Mouse (Mus musculus) lung, postnatal 0 days (tissue): ENCODE data around the gene Rgs6. TPM values are rescaled to one million over a fixed set of nuclear protein-coding genes. Genes with fewer than 3 reads are reported as not detected.

ENCODE experiments used
- ATAC-seq: fragments of 200-750 bp; cut with Nextera tagmentation; 2 replicates; pipeline ENCODE4 v1.8.0; 2017; ENCODE audit warnings: moderate library complexity
- DNase-seq: peaks from one replicate; pipeline ENCODE4 v3.0.0-alpha.2; 2016; ENCODE audit warnings: low spot score
- H3K27ac ChIP-seq: fragments of 300-500 bp; sonication (generic); 2 replicates; pipeline ENCODE4 v1.5.1; 2014; ENCODE audit warnings: antibody characterized with exemption, mild to moderate bottlenecking, low read length, mixed read lengths
- H3K27me3 ChIP-seq: fragments of 300-500 bp; sonication (generic); replicated peaks from 2 replicates; pipeline ENCODE4 v1.6.1; 2014; ENCODE audit warnings: low read length, mixed read lengths; ENCODE audit not compliant: insufficient read depth
- H3K36me3 ChIP-seq: fragments of 300-500 bp; sonication (generic); 2 replicates; pipeline ENCODE4 v1.6.1; 2014; ENCODE audit warnings: low read length, mixed read lengths; ENCODE audit not compliant: insufficient read depth
- H3K4me1 ChIP-seq: fragments of 300-500 bp; sonication (generic); 2 replicates; pipeline ENCODE4 v1.6.1; 2014; ENCODE audit warnings: antibody characterized with exemption, low read depth, low read length, mixed read lengths; ENCODE audit not compliant: insufficient read depth
- H3K4me2 ChIP-seq: fragments of 300-500 bp; sonication (generic); replicated peaks from 2 replicates; pipeline ENCODE4 v1.6.1; 2014; ENCODE audit warnings: low read depth, mild to moderate bottlenecking, low read length, moderate library complexity, mixed read lengths
- H3K4me3 ChIP-seq: fragments of 300-500 bp; sonication (generic); 2 replicates; pipeline ENCODE4 v1.5.1; 2014; ENCODE audit warnings: low read depth, low read length
- H3K9ac ChIP-seq: fragments of 300-500 bp; sonication (generic); replicated peaks from 2 replicates; pipeline ENCODE4 v1.6.1; 2014; ENCODE audit warnings: low read depth, mild to moderate bottlenecking
- H3K9me3 ChIP-seq: fragments of 300-500 bp; sonication (generic); 2 replicates; pipeline ENCODE4 v1.6.1; 2016; ENCODE audit warnings: low read length, mixed read lengths
- CTCF ChIP-seq: IDR thresholded peaks from 2 replicates; pipeline ENCODE4 v1.5.1; 2016; ENCODE audit warnings: antibody characterized with exemption, mild to moderate bottlenecking
- EP300 ChIP-seq: IDR thresholded peaks from 2 replicates; pipeline ENCODE4 v1.6.1; 2016; ENCODE audit warnings: antibody characterized with exemption, mild to moderate bottlenecking, control low read depth
- WGBS: fragments of 180-500 bp; shearing (Covaris S2); extraction: QIAGEN DNeasy Blood & Tissue Kit; methylation state at CpG from one replicate; pipeline ENCODE4 v1.1.7; 2014; 5-methylcytosine and 5-hydroxymethylcytosine counted together
- polyA plus RNA-seq: library from polyadenylated mRNA; unstranded; fragments of >200 nt; fragmentation: Nextera tagmentation; extraction: Ambion mirVana; gene quantifications from 2 replicates; pipeline ENCODE4 v1.2.1, GENCODE M21; 2015

Rgs6 gene
- polyA plus RNA-seq, 1 experiment from 2014 or later, result 2.6 TPM

- peak overlapping the region; percentile 43 for H3K4me3 ChIP-seq
- peak overlapping the region; percentile 91 for H3K4me2 ChIP-seq
- H3K9me3 ChIP-seq, result no peaks in the 10 kb centered on the region
- no peak overlapping the region for H3K9ac ChIP-seq
- H3K27ac ChIP-seq, result no peak overlapping the region
- no peak for ATAC-seq
- H3K4me1 ChIP-seq, result peaks cover 7% of the 10 kb centered on the region; the same call in 1 of the 2 replicates
- TF ChIP-seq CTCF (no peak), EP300 (no peak)
- no peaks in the 10 kb centered on the region for H3K36me3 ChIP-seq
- WGBS, result 19% methylated on average over 20 of the region's 20 CpGs
- H3K27me3 ChIP-seq, result peaks cover 18% of the 10 kb centered on the region; the same call in 1 of the 2 replicates
- no peak for DNase-seq
Measured at GRCm38 (mm10) chr12:82617682-82618370, 29.7 kb downstream of the Rgs6 start.

DNA sequence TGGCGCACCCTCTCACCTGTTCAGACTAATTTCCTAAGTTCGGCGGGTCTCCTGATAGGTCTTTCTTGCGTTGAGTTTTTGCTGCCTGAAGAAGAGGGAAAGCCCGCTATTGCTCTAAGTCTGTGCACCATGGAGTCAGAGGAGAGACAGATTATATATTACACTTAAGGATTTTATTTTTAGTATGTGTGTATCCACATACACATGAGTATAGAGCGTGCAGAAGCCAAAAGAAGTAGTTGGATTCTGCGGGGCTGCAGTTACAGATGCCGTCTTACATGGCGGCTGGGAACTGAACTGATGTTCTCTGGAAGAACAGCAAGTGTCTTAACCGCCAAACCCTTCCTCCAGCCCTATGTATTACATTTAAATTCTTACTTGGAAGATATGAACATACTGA is 52.3 kb downstream of the Rgs6 start:
- DNase-seq, result no peak
- Histone ChIP-seq H3K4me1 (no peaks in the 10 kb centered on the region), H3K36me3 (no peaks in the 10 kb centered on the region), H3K9me3 (no peaks in the 10 kb centered on the region), H3K27me3 (no peaks in the 10 kb centered on the region), H3K9ac (no peak overlapping the region), H3K4me3 (no peak overlapping the region), H3K27ac (no peak overlapping the region), H3K4me2 (no peak overlapping the region)
- 87% methylated on average over 10 of the region's 10 CpGs for WGBS
- TF ChIP-seq EP300, result no peak
- TF ChIP-seq CTCF, result no peak
- ATAC-seq, result no peak

DNA sequence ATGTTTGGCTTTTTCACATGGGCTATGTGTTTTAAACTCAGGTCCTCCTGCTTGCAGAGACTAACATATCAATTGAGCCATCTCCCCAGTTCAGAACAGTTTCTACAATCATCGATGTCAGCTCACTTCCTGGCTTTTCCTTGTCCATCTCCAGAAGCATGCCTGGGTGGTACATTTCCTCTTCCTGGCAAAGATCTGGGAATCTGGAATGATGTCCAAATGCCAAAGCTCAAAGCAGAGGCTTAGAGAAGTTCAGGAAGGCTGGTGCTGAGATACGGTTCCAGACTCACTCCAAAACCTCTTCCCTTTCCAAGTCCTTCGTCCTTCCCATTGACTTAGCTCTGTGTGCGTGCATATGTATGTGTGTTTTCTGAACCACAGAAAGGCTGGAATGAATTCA is 59.8 kb downstream of the Rgs6 start:
- Histone ChIP-seq H3K27ac (no peak overlapping the region), H3K36me3 (no peaks in the 10 kb centered on the region), H3K4me3 (no peak overlapping the region), H3K9me3 (no peaks in the 10 kb centered on the region), H3K4me1 (no peaks in the 10 kb centered on the region), H3K9ac (no peak overlapping the region), H3K4me2 (no peak overlapping the region), H3K27me3 (no peaks in the 10 kb centered on the region)
- TF ChIP-seq EP300 (no peak), CTCF (no peak)
- whole genome bisulfite sequencing, result 83% methylated on average over 4 of the region's 4 CpGs
- DNase-seq, result no peak
- no peak for ATAC-seq

DNA sequence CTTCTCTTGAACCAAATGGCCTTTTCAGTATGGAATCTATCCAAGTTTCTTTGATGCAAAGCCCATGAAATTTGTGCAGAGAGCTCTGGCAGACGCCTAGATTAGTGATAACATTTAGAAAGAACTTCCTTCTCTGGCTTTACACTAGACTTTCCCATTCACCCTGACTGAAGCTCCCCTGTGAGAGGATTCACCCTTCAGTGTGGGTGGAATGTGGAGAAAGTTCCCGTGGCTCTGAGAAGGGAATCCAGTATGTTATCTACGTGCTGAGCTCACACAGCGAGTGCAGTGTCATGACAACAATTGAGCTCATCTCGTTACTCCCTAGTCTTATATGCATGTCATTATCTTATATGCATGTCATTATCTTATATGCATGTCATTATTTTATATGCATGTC is 61.9 kb downstream of the Rgs6 start:
- Histone ChIP-seq H3K27ac (no peak overlapping the region), H3K9ac (no peak overlapping the region), H3K9me3 (no peaks in the 10 kb centered on the region), H3K27me3 (no peaks in the 10 kb centered on the region), H3K4me3 (no peak overlapping the region), H3K4me1 (no peaks in the 10 kb centered on the region), H3K36me3 (no peaks in the 10 kb centered on the region), H3K4me2 (no peak overlapping the region)
- ATAC-seq (no peak), DNase-seq (peak; percentile 11)
- 50% methylated on average over 5 of the region's 5 CpGs for WGBS
- TF ChIP-seq CTCF (no peak), EP300 (no peak)

DNA sequence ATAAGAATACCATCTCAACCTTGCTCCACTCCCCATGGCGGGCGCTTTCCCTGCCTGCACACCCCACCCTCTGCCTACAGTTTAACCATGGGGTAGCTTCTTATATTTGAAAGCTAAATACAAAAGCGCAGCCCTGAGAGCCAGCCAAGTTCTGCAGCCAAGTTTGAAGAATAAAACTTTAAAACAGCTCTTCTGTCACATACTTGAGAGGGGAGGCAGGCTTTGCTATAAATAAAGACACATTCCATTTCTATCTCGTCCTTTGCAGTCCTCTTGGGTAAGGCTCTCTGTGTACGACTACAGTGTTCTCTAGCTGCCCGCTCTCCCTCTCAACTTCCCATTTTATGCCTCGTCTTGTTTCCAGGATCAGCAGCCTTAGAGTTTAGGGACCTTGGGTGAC is 76.5 kb downstream of the Rgs6 start:
- ATAC-seq (peak; percentile 26; the same call in 1 of the 2 replicates), DNase-seq (peak; percentile 59)
- Histone ChIP-seq H3K27me3 (no peaks in the 10 kb centered on the region), H3K4me1 (0 out of 2 replicates have a peak, but pooled peaks cover 4% of the 10 kb centered on the region), H3K9me3 (no peaks in the 10 kb centered on the region), H3K4me3 (no peak overlapping the region), H3K9ac (no peak overlapping the region), H3K36me3 (no peaks in the 10 kb centered on the region), H3K4me2 (no peak overlapping the region; the same call in 1 of the 2 replicates), H3K27ac (no peak overlapping the region)
- TF ChIP-seq CTCF (no peak), EP300 (no peak)
- WGBS, result 16% methylated on average over 7 of the region's 7 CpGs

DNA sequence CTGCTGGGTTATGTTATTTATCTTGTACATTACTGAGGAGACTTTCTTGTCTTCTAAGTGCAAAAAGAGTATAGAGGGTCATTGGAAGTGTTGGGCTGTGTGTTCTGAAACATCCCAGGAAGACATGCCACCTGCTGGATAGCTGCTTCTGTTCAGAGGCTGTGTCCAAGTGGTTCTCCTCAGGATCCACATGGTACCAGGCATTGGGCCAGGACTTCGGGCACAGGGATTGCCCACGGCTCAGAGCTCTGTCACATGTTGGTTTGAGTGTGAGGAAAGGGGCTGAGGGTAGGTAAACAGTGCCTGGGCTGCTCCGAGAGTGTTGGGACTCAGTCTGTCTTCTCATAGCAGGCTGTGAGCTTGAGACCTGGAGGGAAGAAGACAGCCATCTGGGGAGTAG is 79.3 kb downstream of the Rgs6 start:
- no peak for DNase-seq
- Histone ChIP-seq H3K4me1 (0 out of 2 replicates have a peak, but pooled peaks cover 4% of the 10 kb centered on the region), H3K9ac (no peak overlapping the region), H3K4me2 (no peak overlapping the region), H3K4me3 (no peak overlapping the region), H3K27me3 (no peaks in the 10 kb centered on the region), H3K36me3 (no peaks in the 10 kb centered on the region), H3K27ac (no peak overlapping the region), H3K9me3 (no peaks in the 10 kb centered on the region)
- TF ChIP-seq CTCF, result no peak
- TF ChIP-seq EP300, result no peak
- 59% methylated on average over 3 of the region's 3 CpGs for whole genome bisulfite sequencing
- no peak for ATAC-seq
